Mouse (Mus musculus) heart, embryonic 10.5 days (tissue): Measurements from ENCODE around the gene Mbtd1. TPM values are rescaled to one million over a fixed set of nuclear protein-coding genes. Genes with fewer than 3 reads are reported as not detected.

Experiments
- DNase-seq: peaks from one replicate; pipeline ENCODE4 v3.0.0-alpha.2; 2017; ENCODE audit warnings: low spot score
- H3K27ac ChIP-seq: fragments of 300-500 bp; sonication (generic); 2 replicates; pipeline ENCODE4 v1.5.1; 2016; ENCODE audit warnings: mild to moderate bottlenecking
- H3K27me3 ChIP-seq: fragments of 300-500 bp; sonication (generic); 2 replicates; pipeline ENCODE4 v1.6.1; 2016; ENCODE audit warnings: mild to moderate bottlenecking; ENCODE audit not compliant: poor library complexity, insufficient read depth, severe bottlenecking
- H3K36me3 ChIP-seq: fragments of 300-500 bp; sonication (generic); 2 replicates; pipeline ENCODE4 v1.6.1; 2016; ENCODE audit warnings: mild to moderate bottlenecking, moderate library complexity
- H3K4me1 ChIP-seq: fragments of 300-500 bp; sonication (generic); 2 replicates; pipeline ENCODE4 v1.6.1; 2016; ENCODE audit warnings: mild to moderate bottlenecking
- H3K4me3 ChIP-seq: fragments of 300-500 bp; sonication (generic); 2 replicates; pipeline ENCODE4 v1.5.1; 2016; ENCODE audit warnings: mild to moderate bottlenecking, moderate library complexity
- H3K9me3 ChIP-seq: fragments of 300-500 bp; sonication (generic); 2 replicates; pipeline ENCODE4 v1.6.1; 2016; ENCODE audit warnings: mild to moderate bottlenecking, moderate library complexity
- WGBS: fragments of 180-500 bp; shearing (Covaris S2); methylation state at CpG from one replicate; pipeline ENCODE4 v1.1.7; 2016; 5-methylcytosine and 5-hydroxymethylcytosine counted together
- polyA plus RNA-seq: library from polyadenylated mRNA; unstranded; fragments of >200 nt; fragmentation: Nextera tagmentation; extraction: Ambion mirVana; gene quantifications from 2 replicates; pipeline ENCODE4 v1.2.1, GENCODE M21; 2016

Mbtd1 gene
- 19.6 and 26.6 TPM in 2 replicates for polyA plus RNA-seq

GRCm38 (mm10) chr11:93885572-93886410, at the start of gene Mbtd1, which contains the start of gene Utp18:
Gene Mbtd1, plus strand, starts transcription at chr11:93885852.
Gene Utp18, minus strand, starts transcription at chr11:93885766.
- Histone ChIP-seq H3K9me3 (no peaks in the 10 kb centered on the region), H3K4me1 (peaks cover 21% of the 10 kb centered on the region), H3K36me3 (peaks cover 17% of the 10 kb centered on the region), H3K27ac (peak within 1 kb of the TSS; percentile 97), H3K4me3 (peak within 1 kb of the TSS; percentile 96), H3K27me3 (no peaks in the 10 kb centered on the region)
- under 1% methylated on average over 75 of the region's 83 CpGs for WGBS
- peak; percentile 98 for DNase-seq

DNA sequence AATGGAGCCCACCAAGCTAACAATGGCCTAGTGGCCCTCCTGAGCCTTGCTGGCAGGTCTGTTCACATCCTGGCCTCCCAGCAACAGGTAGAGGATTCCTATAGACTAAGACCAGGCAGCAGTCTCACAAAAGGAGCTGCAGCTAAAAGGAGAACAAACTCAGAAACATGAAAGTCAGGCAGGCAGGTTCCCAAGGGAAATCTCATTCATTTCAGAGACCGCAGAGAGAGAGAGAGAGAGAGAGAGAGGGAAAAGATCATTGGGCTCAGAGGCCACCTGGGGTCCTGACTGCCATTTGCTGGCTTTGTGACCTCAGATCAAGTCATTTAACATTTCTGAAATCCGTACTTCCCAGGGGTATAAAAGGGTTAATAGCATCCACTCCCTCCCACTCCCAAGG, 38.3 kb upstream of the Mbtd1 start:
- DNase-seq, result no peak
- no peaks in the 10 kb centered on the region for H3K27me3 ChIP-seq
- WGBS, result 30% methylated on average over 2 of the region's 2 CpGs

DNA sequence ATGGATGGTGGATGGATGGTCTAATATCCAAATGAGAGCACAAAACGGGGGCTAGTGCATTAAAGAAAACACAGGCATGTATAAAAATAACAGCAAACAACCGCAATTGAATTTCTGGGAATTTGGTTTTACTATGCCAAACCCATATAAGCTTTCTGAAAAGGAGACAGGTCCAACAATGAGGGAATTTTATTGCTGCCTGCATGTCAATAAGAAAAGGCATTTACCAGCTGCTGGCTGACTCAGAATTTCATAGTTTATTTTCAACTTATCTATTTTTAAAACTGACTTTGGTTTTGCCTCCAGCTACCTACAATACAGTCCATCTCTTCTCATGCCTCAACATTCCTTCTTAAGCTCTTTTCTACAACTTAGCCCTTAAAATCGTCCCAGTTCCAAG, 33.1 kb upstream of the Mbtd1 start:
- no peak overlapping the region for H3K27ac ChIP-seq
- WGBS, result 75% methylated on average over 3 of the region's 3 CpGs
- H3K4me1 ChIP-seq, result no peaks in the 10 kb centered on the region
- no peaks in the 10 kb centered on the region for H3K27me3 ChIP-seq
- DNase-seq, result no peak
- no peaks in the 10 kb centered on the region for H3K9me3 ChIP-seq
- H3K36me3 ChIP-seq, result no peaks in the 10 kb centered on the region
- H3K4me3 ChIP-seq, result no peak overlapping the region

More for the DNA sequence above, 38.3 kb upstream of the Mbtd1 start:
- Histone ChIP-seq H3K4me3 (no peak overlapping the region), H3K27ac (no peak overlapping the region), H3K36me3 (no peaks in the 10 kb centered on the region), H3K4me1 (no peaks in the 10 kb centered on the region), H3K9me3 (no peaks in the 10 kb centered on the region)

- peaks cover 14% of the 10 kb centered on the region for H3K36me3 ChIP-seq
- peak; percentile 80 for DNase-seq
- H3K27me3 ChIP-seq, result no peaks in the 10 kb centered on the region
- H3K9me3 ChIP-seq, result no peaks in the 10 kb centered on the region
- H3K4me3 ChIP-seq, result no peak overlapping the region
- 8% methylated on average over 6 of the region's 6 CpGs for WGBS
- H3K27ac ChIP-seq, result no peak overlapping the region
- no peaks in the 10 kb centered on the region for H3K4me1 ChIP-seq
Observed at GRCm38 (mm10) chr11:93856284-93856955, 29.2 kb upstream of the Mbtd1 start.

DNA sequence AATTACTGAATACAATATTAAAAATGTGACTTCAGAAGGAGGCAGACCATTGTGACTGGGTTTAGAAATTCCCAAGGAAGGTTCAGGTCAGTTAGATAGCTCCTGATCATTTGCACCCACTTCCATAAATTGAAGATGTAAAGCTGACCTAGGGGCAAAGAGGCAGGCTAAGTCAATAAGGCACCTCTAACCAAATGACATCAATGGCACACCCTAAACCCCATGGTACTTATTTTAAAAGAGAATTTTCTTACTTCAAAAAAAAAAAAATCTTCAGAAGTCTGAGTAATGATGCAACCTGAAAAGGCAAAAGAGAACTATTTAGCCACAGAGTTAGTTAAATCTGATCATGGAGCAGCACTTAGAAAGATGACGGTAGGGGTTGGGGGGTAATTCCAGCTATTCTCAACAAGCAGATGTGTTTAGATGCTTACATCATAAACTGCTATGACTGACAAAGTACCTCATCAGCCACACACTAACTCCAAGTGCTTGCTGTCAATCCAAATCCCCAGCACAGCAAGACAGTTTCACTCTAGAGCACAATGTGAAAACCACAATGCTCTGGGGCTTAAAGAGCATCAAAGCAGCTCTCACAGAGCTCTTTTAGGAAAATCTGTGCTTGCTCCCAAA, 25.0 kb upstream of the Mbtd1 start:
- H3K9me3 ChIP-seq, result no peaks in the 10 kb centered on the region
- H3K4me1 ChIP-seq, result no peaks in the 10 kb centered on the region
- WGBS, result 94% methylated on average over 1 of the region's 1 CpGs
- no peak for DNase-seq
- H3K27ac ChIP-seq, result no peak overlapping the region
- H3K27me3 ChIP-seq, result no peaks in the 10 kb centered on the region
- no peak overlapping the region for H3K4me3 ChIP-seq
- H3K36me3 ChIP-seq, result peaks cover 39% of the 10 kb centered on the region

- DNase-seq, result no peak
- Histone ChIP-seq H3K4me3 (no peak overlapping the region), H3K27ac (no peak overlapping the region), H3K36me3 (peaks cover 44% of the 10 kb centered on the region), H3K9me3 (no peaks in the 10 kb centered on the region), H3K27me3 (no peaks in the 10 kb centered on the region), H3K4me1 (no peaks in the 10 kb centered on the region)
- 93% methylated on average over 2 of the region's 2 CpGs for WGBS
Observed at GRCm38 (mm10) chr11:93861193-93861592, 24.5 kb upstream of the Mbtd1 start.

DNA sequence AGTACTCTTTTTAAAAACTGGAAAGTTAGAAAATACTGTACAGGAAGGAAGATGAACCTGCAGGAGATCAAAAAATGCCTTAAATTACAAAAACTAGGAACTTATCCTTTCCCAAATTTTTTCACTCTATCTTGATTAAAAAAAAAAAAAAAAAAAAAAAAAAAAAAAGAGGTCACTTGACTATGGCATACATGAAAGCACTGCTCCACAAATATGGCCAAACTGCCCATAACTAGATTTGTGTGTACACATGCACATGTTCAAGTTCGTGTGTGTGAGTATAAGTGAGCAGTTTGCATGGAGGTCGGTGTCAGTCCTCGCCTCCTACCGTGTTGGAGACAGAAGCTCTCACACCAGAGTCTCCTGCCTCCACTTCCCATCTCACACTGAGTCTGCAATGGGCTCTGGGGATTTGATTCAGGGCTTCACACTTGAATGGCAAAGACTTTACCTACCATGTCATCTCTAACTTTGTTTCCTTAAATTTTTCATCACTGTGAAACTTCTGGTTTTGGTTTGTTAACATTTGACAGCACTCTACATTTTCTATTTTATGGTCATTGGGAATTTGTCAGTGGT, 23.5 kb upstream of the Mbtd1 start:
- 95% methylated on average over 4 of the region's 4 CpGs for WGBS

GRCm38 (mm10) chr11:93862638-93863037, 23.0 kb upstream of the Mbtd1 start:
- Histone ChIP-seq H3K27me3 (no peaks in the 10 kb centered on the region), H3K27ac (no peak overlapping the region), H3K36me3 (peaks cover 59% of the 10 kb centered on the region), H3K9me3 (no peaks in the 10 kb centered on the region), H3K4me3 (no peak overlapping the region), H3K4me1 (no peaks in the 10 kb centered on the region)
- WGBS, result 88% methylated on average over 1 of the region's 1 CpGs
- no peak for DNase-seq

More for the DNA sequence above, 23.5 kb upstream of the Mbtd1 start:
- Histone ChIP-seq H3K36me3 (peaks cover 54% of the 10 kb centered on the region), H3K27me3 (no peaks in the 10 kb centered on the region), H3K4me3 (no peak overlapping the region), H3K4me1 (no peaks in the 10 kb centered on the region), H3K9me3 (no peaks in the 10 kb centered on the region), H3K27ac (no peak overlapping the region)
- no peak for DNase-seq

DNA sequence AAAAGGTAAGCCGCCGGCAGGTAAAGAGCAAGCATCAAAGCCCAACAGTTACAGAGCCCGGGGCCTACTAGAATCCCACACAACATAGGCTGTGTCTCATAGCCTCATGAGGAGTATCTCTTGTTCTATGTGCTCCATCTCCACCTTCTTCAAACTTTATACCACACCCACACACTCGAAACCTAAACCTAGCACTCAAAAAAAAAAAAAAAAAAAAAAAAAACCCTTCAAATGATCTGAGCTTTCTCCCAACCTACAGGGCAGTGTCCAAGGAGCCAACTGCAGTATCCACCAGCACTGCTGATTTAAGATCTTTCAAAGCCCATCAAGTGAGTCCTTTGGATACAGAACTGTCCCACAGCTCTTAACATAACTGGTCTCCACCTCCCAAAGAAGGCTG, 1.6 kb upstream of the Mbtd1 start:
- Histone ChIP-seq H3K27ac (no peak overlapping the region), H3K4me3 (peak overlapping the region; percentile 96), H3K4me1 (peaks cover 21% of the 10 kb centered on the region), H3K9me3 (no peaks in the 10 kb centered on the region), H3K27me3 (no peaks in the 10 kb centered on the region), H3K36me3 (peaks cover 28% of the 10 kb centered on the region)
- no peak for DNase-seq
- 84% methylated on average over 4 of the region's 4 CpGs for WGBS

- H3K27ac ChIP-seq, result peak overlapping the region; percentile 97
- 1% methylated on average over 81 of the region's 81 CpGs for WGBS
- no peaks in the 10 kb centered on the region for H3K9me3 ChIP-seq
- H3K4me3 ChIP-seq, result peak overlapping the region; percentile 96
- H3K4me1 ChIP-seq, result peaks cover 21% of the 10 kb centered on the region
- H3K27me3 ChIP-seq, result no peaks in the 10 kb centered on the region
- DNase-seq, result peak; percentile 87
- peaks cover 23% of the 10 kb centered on the region for H3K36me3 ChIP-seq
Observed at GRCm38 (mm10) chr11:93884901-93885571, 616 bp upstream of the Mbtd1 start.

GRCm38 (mm10) chr11:93886411-93887079, 893 bp downstream of the Mbtd1 start:
- DNase-seq, result peak; percentile 86
- Histone ChIP-seq H3K4me3 (peak overlapping the region; percentile 96), H3K9me3 (no peaks in the 10 kb centered on the region), H3K27me3 (no peaks in the 10 kb centered on the region), H3K4me1 (peaks cover 21% of the 10 kb centered on the region), H3K36me3 (peaks cover 15% of the 10 kb centered on the region), H3K27ac (peak overlapping the region; percentile 97)
- under 1% methylated on average over 32 of the region's 34 CpGs for WGBS

DNA sequence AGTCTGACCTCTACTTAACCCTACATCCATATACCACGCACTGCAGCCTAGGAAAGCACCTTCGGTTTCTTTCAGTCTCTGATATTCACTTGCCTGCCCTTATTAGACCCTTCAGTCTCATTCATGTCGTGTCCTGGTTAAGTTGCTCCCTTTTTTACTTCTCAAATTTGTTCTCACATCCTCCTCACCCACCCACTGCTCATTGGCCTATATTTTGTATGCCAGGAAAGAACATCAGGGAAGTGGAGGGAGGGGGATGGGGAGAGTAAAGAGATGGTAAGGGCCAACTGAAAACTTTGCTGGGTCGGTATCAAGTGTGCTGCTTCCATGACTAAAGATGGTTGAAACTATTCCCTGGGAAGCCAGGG, 1.4 kb downstream of the Mbtd1 start:
- peaks cover 16% of the 10 kb centered on the region for H3K36me3 ChIP-seq
- peak overlapping the region; percentile 97 for H3K27ac ChIP-seq
- DNase-seq, result no peak
- H3K4me3 ChIP-seq, result peak overlapping the region; percentile 96
- H3K9me3 ChIP-seq, result no peaks in the 10 kb centered on the region
- peaks cover 21% of the 10 kb centered on the region for H3K4me1 ChIP-seq
- H3K27me3 ChIP-seq, result no peaks in the 10 kb centered on the region
- WGBS, result 7% methylated on average over 4 of the region's 4 CpGs
